Mouse (Mus musculus): Measurements from ENCODE around the gene Plagl2. TPM values are rescaled to one million over a fixed set of nuclear protein-coding genes. Genes with fewer than 3 reads are reported as not detected.
"Not testable (repeated sequence)": the region's sequence is repeated elsewhere in the genome, so short reads cannot be mapped to it uniquely, and the experiment has no call there.

Plagl2 gene
- 14.0 and 15.3 TPM in 2 replicates for polyA plus RNA-seq (2011; ENCODE audit: insufficient read length, low read depth, missing spikeins)

GRCm38 (mm10) chr2:153241250-153242014, at the start of gene Plagl2, which contains the start of gene Pofut1:
TSS of gene Plagl2 (minus strand) at chr2:153241426.
TSS of gene Pofut1 (plus strand) at chr2:153241533.
- TF ChIP-seq POLR2A (IDR thresholded peaks at IDR 0.05; ENCODE audit: low read depth, low read length) (peak; percentile 37), CTCF (IDR thresholded peaks at IDR 0.05; ENCODE audit: borderline replicate concordance, insufficient read depth, low read length) (no peak)
- Histone ChIP-seq H3K4me1 (ENCODE audit: control insufficient read depth, insufficient read depth, low read length) (peaks cover 15% of the 10 kb centered on the region), H3K4me3 (ENCODE audit: insufficient read depth, low read length) (peak within 1 kb of the TSS; percentile 99), H3K27ac (ENCODE audit: insufficient read depth, low read length) (peak within 1 kb of the TSS; percentile 92)

GRCm38 (mm10) chr2:153287835-153288234, 46.6 kb upstream of the Plagl2 start:
- H3K4me1 ChIP-seq (ENCODE audit: control insufficient read depth, insufficient read depth, low read length), result peaks cover 5% of the 10 kb centered on the region; the same call in 1 of the 2 replicates
- no peak for TF ChIP-seq POLR2A (IDR thresholded peaks at IDR 0.05; ENCODE audit: low read depth, low read length)
- TF ChIP-seq CTCF (IDR thresholded peaks at IDR 0.05; ENCODE audit: borderline replicate concordance, insufficient read depth, low read length), result no peak
- H3K27ac ChIP-seq (ENCODE audit: insufficient read depth, low read length), result no peak overlapping the region
- no peak overlapping the region for H3K4me3 ChIP-seq (ENCODE audit: insufficient read depth, low read length)

- TF ChIP-seq CTCF (IDR thresholded peaks at IDR 0.05; ENCODE audit: borderline replicate concordance, insufficient read depth, low read length) (no peak), POLR2A (IDR thresholded peaks at IDR 0.05; ENCODE audit: low read depth, low read length) (no peak)
- no peak overlapping the region for H3K4me3 ChIP-seq (ENCODE audit: insufficient read depth, low read length)
- H3K27ac ChIP-seq (ENCODE audit: insufficient read depth, low read length), result no peak overlapping the region
Observed at GRCm38 (mm10) chr2:153286524-153286923, 45.3 kb upstream of the Plagl2 start.

GRCm38 (mm10) chr2:153283919-153284318, 42.7 kb upstream of the Plagl2 start:
- Histone ChIP-seq H3K4me3 (ENCODE audit: insufficient read depth, low read length) (no peak overlapping the region), H3K27ac (ENCODE audit: insufficient read depth, low read length) (no peak overlapping the region), H3K4me1 (ENCODE audit: control insufficient read depth, insufficient read depth, low read length) (no peaks in the 10 kb centered on the region)
- no peak for TF ChIP-seq CTCF (IDR thresholded peaks at IDR 0.05; ENCODE audit: borderline replicate concordance, insufficient read depth, low read length)
- no peak for TF ChIP-seq POLR2A (IDR thresholded peaks at IDR 0.05; ENCODE audit: low read depth, low read length)

More at GRCm38 (mm10) chr2:153286524-153286923, 45.3 kb upstream of the Plagl2 start:
- H3K4me1 ChIP-seq (ENCODE audit: control insufficient read depth, insufficient read depth, low read length), result no peaks in the 10 kb centered on the region

DNA sequence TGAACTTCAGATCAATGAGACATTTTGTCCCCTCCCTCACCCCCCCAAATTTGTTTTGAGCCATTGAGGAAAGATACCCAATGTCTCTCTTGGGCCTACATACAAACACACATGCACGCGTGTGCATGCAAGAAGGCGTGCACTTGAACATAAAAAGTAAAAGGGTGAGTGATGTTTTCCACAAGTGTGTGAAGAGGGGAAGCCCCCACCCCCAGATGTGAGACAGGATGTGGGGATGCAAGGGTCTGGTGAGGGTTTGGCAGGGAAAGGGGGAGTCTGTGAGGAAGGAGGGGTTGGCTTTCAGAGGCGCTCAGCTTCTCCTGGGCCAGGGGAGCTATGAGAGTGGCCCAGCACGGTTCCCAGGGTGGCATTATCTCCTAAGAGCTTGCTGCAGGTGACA, 37.1 kb upstream of the Plagl2 start:
- H3K4me1 ChIP-seq (ENCODE audit: control insufficient read depth, insufficient read depth, low read length), result no peaks in the 10 kb centered on the region
- H3K4me3 ChIP-seq (ENCODE audit: insufficient read depth, low read length), result no peak overlapping the region

GRCm38 (mm10) chr2:153276846-153277245, 35.6 kb upstream of the Plagl2 start:
- not testable (repeated sequence) for H3K27ac ChIP-seq (ENCODE audit: insufficient read depth, low read length); H3K4me1 ChIP-seq (ENCODE audit: control insufficient read depth, insufficient read depth, low read length); H3K4me3 ChIP-seq (ENCODE audit: insufficient read depth, low read length)

More for the DNA sequence above, 37.1 kb upstream of the Plagl2 start:
- TF ChIP-seq CTCF (IDR thresholded peaks at IDR 0.05; ENCODE audit: borderline replicate concordance, insufficient read depth, low read length) (no peak), POLR2A (IDR thresholded peaks at IDR 0.05; ENCODE audit: low read depth, low read length) (no peak)
- H3K27ac ChIP-seq (ENCODE audit: insufficient read depth, low read length), result no peak overlapping the region

- no peak overlapping the region for H3K27ac ChIP-seq (ENCODE audit: insufficient read depth, low read length)
- TF ChIP-seq CTCF (IDR thresholded peaks at IDR 0.05; ENCODE audit: borderline replicate concordance, insufficient read depth, low read length) (no peak), POLR2A (IDR thresholded peaks at IDR 0.05; ENCODE audit: low read depth, low read length) (no peak)
- H3K4me3 ChIP-seq (ENCODE audit: insufficient read depth, low read length), result no peak overlapping the region
- no peaks in the 10 kb centered on the region for H3K4me1 ChIP-seq (ENCODE audit: control insufficient read depth, insufficient read depth, low read length)
Observed at GRCm38 (mm10) chr2:153276440-153276839, 35.2 kb upstream of the Plagl2 start.

- not testable (repeated sequence) for H3K4me1 ChIP-seq (ENCODE audit: control insufficient read depth, insufficient read depth, low read length); H3K4me3 ChIP-seq (ENCODE audit: insufficient read depth, low read length); H3K27ac ChIP-seq (ENCODE audit: insufficient read depth, low read length)
Observed at GRCm38 (mm10) chr2:153275577-153275976, 34.4 kb upstream of the Plagl2 start.

DNA sequence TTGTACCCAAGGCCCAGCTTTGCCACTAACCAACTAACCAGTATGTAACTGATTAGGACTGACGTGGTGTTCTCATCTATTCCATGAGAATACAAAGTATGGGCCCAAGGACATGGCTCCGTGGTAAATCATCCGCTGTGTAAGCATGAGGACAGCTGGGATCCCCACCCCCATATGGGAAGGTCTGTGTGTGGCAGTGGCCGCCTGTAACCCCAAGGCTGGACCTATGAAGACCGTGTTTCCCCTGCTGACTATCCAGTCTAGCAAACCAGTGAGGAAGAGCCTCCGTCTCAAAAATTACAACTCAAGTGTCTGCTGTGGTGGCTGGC, 33.7 kb upstream of the Plagl2 start:
- Histone ChIP-seq H3K27ac (ENCODE audit: insufficient read depth, low read length) (no peak overlapping the region), H3K4me3 (ENCODE audit: insufficient read depth, low read length) (no peak overlapping the region), H3K4me1 (ENCODE audit: control insufficient read depth, insufficient read depth, low read length) (no peaks in the 10 kb centered on the region)
- TF ChIP-seq CTCF (IDR thresholded peaks at IDR 0.05; ENCODE audit: borderline replicate concordance, insufficient read depth, low read length), result no peak
- no peak for TF ChIP-seq POLR2A (IDR thresholded peaks at IDR 0.05; ENCODE audit: low read depth, low read length)

DNA sequence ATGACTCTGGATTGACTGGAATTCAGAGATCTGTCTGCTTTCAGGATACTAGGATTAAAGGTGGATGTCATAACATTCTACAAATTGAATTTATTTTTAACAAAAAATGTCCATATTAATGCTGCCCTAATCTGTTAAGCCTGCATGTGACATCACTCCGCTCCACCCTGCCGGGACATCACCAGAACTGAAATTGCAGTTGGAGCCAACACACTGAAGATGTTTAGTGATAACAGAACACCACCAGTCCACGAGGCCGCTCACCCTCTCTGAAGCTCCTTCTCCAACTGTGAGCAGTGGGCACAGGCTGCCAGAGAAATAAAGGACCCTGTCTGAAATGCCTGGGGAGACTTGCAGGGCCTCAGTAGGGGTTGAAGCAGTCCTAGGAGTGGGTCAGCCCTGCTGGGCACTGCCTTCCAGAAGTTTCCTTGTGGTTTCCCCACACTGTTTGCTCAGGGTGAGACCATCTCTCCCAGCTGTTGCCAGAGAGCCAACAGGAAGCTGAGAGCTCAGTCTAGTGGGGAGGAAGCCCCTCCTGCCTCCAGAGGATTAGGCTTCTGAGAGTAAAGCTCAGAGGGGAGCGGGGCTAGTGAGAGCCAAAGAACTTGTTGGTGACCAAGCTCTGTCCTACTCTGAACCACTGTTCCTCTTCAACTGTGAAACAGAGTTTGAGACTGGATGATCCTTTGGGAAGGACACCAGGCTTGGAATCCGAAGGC, 33.1 kb upstream of the Plagl2 start:
- not testable (repeated sequence) for H3K4me3 ChIP-seq (ENCODE audit: insufficient read depth, low read length); H3K4me1 ChIP-seq (ENCODE audit: control insufficient read depth, insufficient read depth, low read length); H3K27ac ChIP-seq (ENCODE audit: insufficient read depth, low read length)

- H3K27ac ChIP-seq (ENCODE audit: insufficient read depth, low read length); H3K4me3 ChIP-seq (ENCODE audit: insufficient read depth, low read length); H3K4me1 ChIP-seq (ENCODE audit: control insufficient read depth, insufficient read depth, low read length): not testable (repeated sequence)
Observed at GRCm38 (mm10) chr2:153270231-153270915, 29.1 kb upstream of the Plagl2 start.

Data from embryonic fibroblast, embryonic 13.5 days (primary cell).